Mouse (Mus musculus): ENCODE measurements at regions not wholly inside any gene's neighbourhood (a gene's known extent, or its start where the extent isn't known, plus 50 kb on each side); places are given as distances from the start of the nearest gene placed in this dataset.

- TF ChIP-seq CTCF (IDR thresholded peaks at IDR 0.05) (peak; percentile 75), EP300 (IDR thresholded peaks at IDR 0.05) (no peak)
These were observed 146.8 kb upstream of the Dmrta1 start for GRCm38 (mm10) chr4:89532462-89532861.
